24 mouse cellular contexts compared by ENCODE assay signal in genomic region chr2:18976175-18976574, GRCm38 (mm10). TPM values are rescaled to one million over a fixed set of nuclear protein-coding genes. Genes with fewer than 3 reads are reported as not detected.
A peak's percentile ranks its signal among the peaks of the same experiment; 100 is the strongest.
DNase-seq lines count a peak whose midpoint lies in the region; ATAC-seq and TF ChIP-seq lines count a peak whose summit lies in the region.
"Had no signal": no experiment of that assay in that cellular context is flagged by ENCODE, and none has a peak within 500 bp of the region (broad histone marks: within the 10 kb centered on the region; RNA-seq: fewer than 3 reads in every experiment).

No protein-coding gene starts in this region.

- H3K27ac ChIP-seq in layer of hippocampus, adult 2 months: no peak overlapping the region
- H3K27ac ChIP-seq: forebrain, embryonic 10.5 days; gastrocnemius, adult 2 months; heart, embryonic 13.5 days; kidney, embryonic 15.5 days; limb, embryonic 15.5 days had no signal

- peak; percentile 32 for DNase-seq in layer of hippocampus, adult 11-12 months (ENCODE audit: low spot score)
- no peak for DNase-seq in layer of hippocampus, adult 2 months (ENCODE audit: low spot score in 2 of 2)
- DNase-seq in lung, postnatal 36 days: peak; percentile 63
- no peak for DNase-seq in lung, postnatal 10 days
- no peak for DNase-seq in ovary, postnatal 14 days (ENCODE audit: low spot score)
- DNase-seq in gastrocnemius, postnatal 25 days: no peak
- DNase-seq: adrenal gland, postnatal 36 days; cerebellum, adult 18-20 months; cerebellum, postnatal 36 days; gastrocnemius, adult 2 months; heart, postnatal 36 days; kidney, postnatal 4 days; layer of hippocampus, postnatal 36 days; right cerebral cortex, adult 18-20 months; thymus, postnatal 25 days had no signal

- no peak overlapping the region for H3K4me3 ChIP-seq in layer of hippocampus, adult 2 months
- H3K4me3 ChIP-seq: forebrain, embryonic 10.5 days; gastrocnemius, adult 2 months; heart, embryonic 13.5 days; kidney, embryonic 15.5 days; limb, embryonic 15.5 days had no signal

- ATAC-seq in common myeloid progenitor, adult 5-6 weeks (replicated peaks; ENCODE audit: low read depth, poor library complexity, severe bottlenecking): peak; percentile 81
- peak; percentile 78 for ATAC-seq in monocyte, adult 5-6 weeks (replicated peaks; ENCODE audit: insufficient number of reproducible peaks, low FRiP score, low TSS enrichment, poor library complexity, severe bottlenecking)
- ATAC-seq: hindbrain, embryonic 16.5 days; intestine, postnatal 0 days had no signal

- no peak for TF ChIP-seq CTCF in layer of hippocampus, adult 2 months (conservative IDR thresholded peaks at IDR 0.05)

RNA-seq across cellular contexts. Expression of gene Pip4k2a, which starts 21.8 kb away (rescaled TPM):
- total RNA-seq in layer of hippocampus, adult 2 months (2021): 10 to 100 TPM; 51.5 to 56.6 TPM
- 30.1 and 51.8 TPM in 2 replicates for total RNA-seq in common myeloid progenitor, adult 5-6 weeks (2017)
- total RNA-seq in monocyte, adult 5-6 weeks (2017): 117 to 157 TPM (median 133 TPM) in 3 replicates
- total RNA-seq in gastrocnemius, postnatal 25 days (2021): 1 to 10 TPM; 4.0 TPM

RNA-seq across cellular contexts. Expression of gene 4930426L09Rik, which starts 22.0 kb away (rescaled TPM):
- 1 to 10 TPM in 1 of 2 experiments, under 1 TPM in 1; 0.88 to 1.2 TPM for total RNA-seq in layer of hippocampus, adult 2 months (2021)
- not detected in 2 replicates for total RNA-seq in common myeloid progenitor, adult 5-6 weeks (2017)
- total RNA-seq in monocyte, adult 5-6 weeks (2017): 1.7 to 2.6 TPM (median 2.0 TPM) in 3 replicates
- under 1 TPM in 1 of 2 experiments, not detected in 1; 0.18 TPM for total RNA-seq in gastrocnemius, postnatal 25 days (2021)
- total RNA-seq: gastrocnemius, adult 2 months; heart, adult 18-20 months had no signal

Comparison
In these comparisons a context has a peak if more than half of its experiments do, and no peak if none do; other contexts are left out.
1. DNase-seq: peak in layer of hippocampus, adult 11-12 months (single experiment) and lung, postnatal 36 days (single experiment); none in layer of hippocampus, adult 2 months (0 of 2), lung, postnatal 10 days (single experiment), ovary, postnatal 14 days (single experiment) and gastrocnemius, postnatal 25 days (single experiment).